Mouse (Mus musculus) kidney, postnatal 0 days (tissue): Measurements from ENCODE around the gene 4933411K16Rik. TPM values are rescaled to one million over a fixed set of nuclear protein-coding genes. Genes with fewer than 3 reads are reported as not detected.

ENCODE experiments used
- ATAC-seq: fragments of 200-750 bp; cut with Nextera tagmentation; replicated peaks from 2 replicates; pipeline ENCODE4 v1.8.0; 2017; ENCODE audit warnings: low read depth, moderate number of reproducible peaks, moderate TSS enrichment, moderate library complexity; ENCODE audit not compliant: low FRiP score
- DNase-seq: peaks from one replicate; pipeline ENCODE4 v3.0.0-alpha.2; 2016; ENCODE audit warnings: low spot score
- H3K27ac ChIP-seq: fragments of 300-500 bp; sonication (generic); 2 replicates; pipeline ENCODE4 v1.5.1; 2014; ENCODE audit warnings: mild to moderate bottlenecking
- H3K27me3 ChIP-seq: fragments of 300-500 bp; sonication (generic); 2 replicates; pipeline ENCODE4 v1.6.1; 2014; ENCODE audit warnings: low read length, mixed read lengths; ENCODE audit not compliant: insufficient read depth
- H3K36me3 ChIP-seq: fragments of 300-500 bp; sonication (generic); 2 replicates; pipeline ENCODE4 v1.6.1; 2014; ENCODE audit warnings: low read length, mixed read lengths; ENCODE audit not compliant: insufficient read depth
- H3K4me1 ChIP-seq: fragments of 300-500 bp; sonication (generic); replicated peaks from 2 replicates; pipeline ENCODE4 v1.6.1; 2014; ENCODE audit warnings: antibody characterized with exemption, low read length, mixed read lengths; ENCODE audit not compliant: insufficient read depth
- H3K4me2 ChIP-seq: fragments of 300-500 bp; sonication (generic); 2 replicates; pipeline ENCODE4 v1.6.1; 2014; ENCODE audit warnings: mild to moderate bottlenecking, low read length, moderate library complexity, mixed read lengths
- H3K4me3 ChIP-seq: fragments of 300-500 bp; sonication (generic); replicated peaks from 2 replicates; pipeline ENCODE4 v1.5.1; 2014; ENCODE audit warnings: low read depth, low read length
- H3K9ac ChIP-seq: fragments of 300-500 bp; sonication (generic); 2 replicates; pipeline ENCODE4 v1.6.1; 2014; ENCODE audit warnings: low read depth, low read length
- H3K9me3 ChIP-seq: fragments of 300-500 bp; sonication (generic); replicated peaks from 2 replicates; pipeline ENCODE4 v1.6.1; 2016; ENCODE audit warnings: low read length, inconsistent platforms, mixed read lengths
- CTCF ChIP-seq: IDR thresholded peaks from 2 replicates; pipeline ENCODE4 v1.5.1; 2016; ENCODE audit warnings: antibody characterized with exemption, low read depth, mild to moderate bottlenecking, moderate library complexity
- WGBS: fragments of 180-500 bp; shearing (Covaris S2); extraction: QIAGEN DNeasy Blood & Tissue Kit; methylation state at CpG from one replicate; pipeline ENCODE4 v1.1.7; 2014; 5-methylcytosine and 5-hydroxymethylcytosine counted together
- polyA plus RNA-seq: library from polyadenylated mRNA; unstranded; fragments of >200 nt; fragmentation: Nextera tagmentation; extraction: Ambion mirVana; gene quantifications from 2 replicates; pipeline ENCODE4 v1.2.1, GENCODE M21; 2015

The 4933411K16Rik gene
- polyA plus RNA-seq, 1 experiment from 2014 or later = 0.34 TPM

GRCm38 (mm10) chr19:42019011-42019522 is 33.0 kb upstream of the 4933411K16Rik start:
- H3K4me1 ChIP-seq = peaks cover 30% of the 10 kb centered on the region
- no peaks in the 10 kb centered on the region for H3K36me3 ChIP-seq
- no peak overlapping the region for H3K4me3 ChIP-seq
- H3K4me2 ChIP-seq = no peak overlapping the region
- peak overlapping the region; percentile 32 for H3K27ac ChIP-seq
- H3K27me3 ChIP-seq = no peaks in the 10 kb centered on the region
- DNase-seq (peak; percentile 67), ATAC-seq (peak; percentile 44; the same call in 1 of the 2 replicates)
- H3K9me3 ChIP-seq = no peaks in the 10 kb centered on the region
- WGBS = 24% methylated on average over 4 of the region's 4 CpGs
- no peak for TF ChIP-seq CTCF
- H3K9ac ChIP-seq = no peak overlapping the region

- no peaks in the 10 kb centered on the region for H3K36me3 ChIP-seq
- WGBS = 53% methylated on average over 10 of the region's 10 CpGs
- H3K4me2 ChIP-seq = no peak overlapping the region
- no peaks in the 10 kb centered on the region for H3K9me3 ChIP-seq
- no peak overlapping the region for H3K27ac ChIP-seq
- H3K9ac ChIP-seq = no peak overlapping the region
- no peaks in the 10 kb centered on the region for H3K27me3 ChIP-seq
- peaks cover 28% of the 10 kb centered on the region for H3K4me1 ChIP-seq
- DNase-seq (no peak), ATAC-seq (no peak)
- no peak overlapping the region for H3K4me3 ChIP-seq
- no peak for TF ChIP-seq CTCF
Measured at GRCm38 (mm10) chr19:42021681-42022541, 30.1 kb upstream of the 4933411K16Rik start.

GRCm38 (mm10) chr19:42022542-42022848 is 29.6 kb upstream of the 4933411K16Rik start:
- no peak overlapping the region for H3K4me2 ChIP-seq
- H3K9ac ChIP-seq = no peak overlapping the region
- peaks cover 22% of the 10 kb centered on the region for H3K4me1 ChIP-seq
- 74% methylated on average over 2 of the region's 2 CpGs for WGBS
- TF ChIP-seq CTCF = no peak
- no peaks in the 10 kb centered on the region for H3K9me3 ChIP-seq
- no peaks in the 10 kb centered on the region for H3K27me3 ChIP-seq
- H3K4me3 ChIP-seq = no peak overlapping the region
- no peak for DNase-seq
- no peaks in the 10 kb centered on the region for H3K36me3 ChIP-seq
- no peak for ATAC-seq
- H3K27ac ChIP-seq = no peak overlapping the region

GRCm38 (mm10) chr19:42026158-42026557 is 25.9 kb upstream of the 4933411K16Rik start:
- ATAC-seq (peak; percentile 34; the same call in 1 of the 2 replicates), DNase-seq (peak; percentile 95)
- H3K4me1 ChIP-seq = peaks cover 9% of the 10 kb centered on the region; the same call in 1 of the 2 replicates
- TF ChIP-seq CTCF = peak; percentile 98
- no peak overlapping the region for H3K4me2 ChIP-seq
- no peak overlapping the region for H3K27ac ChIP-seq
- 4% methylated on average over 5 of the region's 5 CpGs for WGBS
- no peaks in the 10 kb centered on the region for H3K27me3 ChIP-seq
- no peaks in the 10 kb centered on the region for H3K9me3 ChIP-seq
- H3K4me3 ChIP-seq = no peak overlapping the region
- H3K36me3 ChIP-seq = no peaks in the 10 kb centered on the region
- H3K9ac ChIP-seq = no peak overlapping the region

GRCm38 (mm10) chr19:42031112-42031511 is 20.9 kb upstream of the 4933411K16Rik start:
- 80% methylated on average over 5 of the region's 5 CpGs for WGBS
- DNase-seq (no peak), ATAC-seq (no peak)
- no peak overlapping the region for H3K27ac ChIP-seq
- peaks cover 23% of the 10 kb centered on the region for H3K36me3 ChIP-seq
- no peaks in the 10 kb centered on the region for H3K4me1 ChIP-seq
- no peak overlapping the region for H3K4me2 ChIP-seq
- no peak for TF ChIP-seq CTCF
- no peak overlapping the region for H3K9ac ChIP-seq
- no peak overlapping the region for H3K4me3 ChIP-seq
- no peaks in the 10 kb centered on the region for H3K27me3 ChIP-seq
- H3K9me3 ChIP-seq = no peaks in the 10 kb centered on the region

GRCm38 (mm10) chr19:42033611-42034010 is 18.4 kb upstream of the 4933411K16Rik start:
- no peak for DNase-seq
- ATAC-seq = no peak
- H3K4me2 ChIP-seq = no peak overlapping the region
- H3K36me3 ChIP-seq = peaks cover 23% of the 10 kb centered on the region
- no peak for TF ChIP-seq CTCF
- H3K4me3 ChIP-seq = no peak overlapping the region
- no peaks in the 10 kb centered on the region for H3K27me3 ChIP-seq
- H3K9ac ChIP-seq = no peak overlapping the region
- 86% methylated on average over 14 of the region's 14 CpGs for WGBS
- no peak overlapping the region for H3K27ac ChIP-seq
- no peaks in the 10 kb centered on the region for H3K9me3 ChIP-seq
- no peaks in the 10 kb centered on the region for H3K4me1 ChIP-seq
